Mouse (Mus musculus) common myeloid progenitor, adult 5-6 weeks (primary cell): ENCODE measurements around the gene Tpi1. TPM values are rescaled to one million over a fixed set of nuclear protein-coding genes. Genes with fewer than 3 reads are reported as not detected.

Source experiments
- ATAC-seq: replicated peaks from 2 replicates; pipeline ENCODE4 v1.8.0; 2016; ENCODE audit warnings: low read depth, mild to moderate bottlenecking, moderate TSS enrichment, inconsistent platforms; ENCODE audit not compliant: poor library complexity, severe bottlenecking
- total RNA-seq: library from RNA; stranded (forward); fragments of 200-1000, 187-1606 nt; gene quantifications from 2 replicates; pipeline ENCODE4 v1.2.3, GENCODE M21; 2017

Tpi1 gene
- total RNA-seq, 1 experiment from 2014 or later = 197 TPM

DNA sequence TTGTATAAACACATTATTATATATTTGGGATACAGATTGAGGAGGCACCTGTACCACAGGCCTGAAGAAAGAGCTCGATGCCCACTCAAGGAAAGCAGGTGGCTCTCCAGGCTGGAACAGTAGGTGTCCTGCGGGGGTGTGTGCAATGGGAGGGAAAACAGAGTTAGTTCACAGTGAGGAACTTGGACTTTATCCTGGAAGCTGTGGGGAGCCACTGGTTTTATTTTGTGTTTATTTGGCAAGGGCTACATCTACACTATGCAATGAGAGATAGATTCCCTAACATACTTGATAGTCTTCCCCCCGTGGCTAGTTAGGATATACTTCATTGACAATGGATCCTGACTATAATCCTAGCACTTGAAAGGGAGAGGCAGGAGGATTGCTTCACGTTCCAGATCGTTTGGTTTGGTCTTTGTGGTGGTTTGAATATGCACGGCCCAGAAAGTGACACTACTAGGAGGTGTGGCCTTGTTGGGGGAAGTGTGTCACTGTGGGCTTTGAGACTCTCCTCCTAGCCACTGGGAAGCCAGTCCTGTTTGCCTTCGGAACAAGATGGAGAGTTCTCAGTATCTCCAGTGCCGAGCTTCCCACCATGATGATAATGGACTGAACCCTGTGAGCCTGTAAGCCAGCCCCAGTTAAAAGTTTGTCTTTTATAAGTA lies 27.2 kb downstream of the Tpi1 start:
- ATAC-seq = peak; percentile 91

DNA sequence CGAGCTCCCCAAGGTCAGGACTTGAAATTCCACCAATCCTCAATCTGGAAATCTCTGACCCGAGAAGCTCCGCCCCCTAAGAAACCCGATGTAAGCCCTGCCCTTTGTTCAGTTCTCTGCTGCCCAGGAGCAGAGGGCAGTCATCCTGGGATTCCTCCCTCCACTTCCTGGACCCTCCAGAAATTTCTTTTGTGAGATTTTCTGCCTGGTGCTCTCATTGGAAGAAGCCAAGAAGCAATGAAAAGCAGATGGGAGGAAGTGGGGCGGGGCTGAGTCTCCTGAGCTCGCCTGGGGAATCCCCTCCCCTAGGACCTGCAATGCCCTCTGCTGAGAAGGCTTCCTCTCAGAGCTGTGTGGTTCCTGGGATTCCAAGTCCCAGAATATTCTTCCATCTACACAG lies 31.7 kb downstream of the Tpi1 start:
- ATAC-seq = peak; percentile 47

GRCm38 (mm10) chr6:124780917-124781316 lies 33.2 kb downstream of the Tpi1 start:
- no peak for ATAC-seq

- ATAC-seq = no peak
These were observed 34.1 kb downstream of the Tpi1 start for GRCm38 (mm10) chr6:124779984-124780416.

DNA sequence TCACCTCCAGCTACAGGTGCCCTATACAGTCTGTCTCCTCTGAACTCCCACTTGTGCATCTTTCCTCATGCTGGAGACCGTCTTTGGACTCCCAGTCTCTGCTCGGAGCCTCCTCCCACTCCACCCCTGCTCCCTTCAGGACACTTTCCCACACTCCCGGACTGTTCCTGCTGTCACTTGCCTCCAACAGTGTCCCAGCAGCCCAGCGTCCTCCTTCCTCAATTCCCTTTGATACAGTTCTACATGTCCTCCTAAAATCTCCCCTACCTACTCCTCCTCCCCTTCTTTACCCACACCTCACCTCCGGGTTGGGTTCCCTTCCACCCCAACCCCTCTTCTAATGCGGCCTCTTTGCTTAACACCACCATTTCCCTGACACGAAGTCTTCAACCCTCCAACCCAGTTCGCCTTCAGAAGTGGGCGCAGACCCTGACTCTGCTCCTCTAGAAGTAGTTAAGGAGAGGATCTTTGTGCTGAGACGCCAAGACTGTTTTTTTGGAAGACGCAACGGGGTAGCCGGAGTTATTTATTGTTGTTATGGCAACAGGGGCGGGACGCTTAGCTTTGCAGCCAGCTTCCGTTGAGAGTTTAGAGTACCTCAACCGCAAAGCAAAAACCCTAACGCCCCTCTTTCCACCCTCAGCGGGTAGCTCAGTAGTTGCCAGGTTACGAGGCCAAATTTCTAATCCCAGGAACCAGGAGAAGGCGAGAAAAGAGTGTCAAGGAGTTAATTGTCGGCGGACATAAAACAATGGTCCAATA lies 34.7 kb downstream of the Tpi1 start, which contains the start of gene Lrrc23:
Gene Lrrc23, minus strand, starts transcription at position 506 of the 762 bp plus-strand sequence.
- peak; percentile 92 for ATAC-seq

DNA sequence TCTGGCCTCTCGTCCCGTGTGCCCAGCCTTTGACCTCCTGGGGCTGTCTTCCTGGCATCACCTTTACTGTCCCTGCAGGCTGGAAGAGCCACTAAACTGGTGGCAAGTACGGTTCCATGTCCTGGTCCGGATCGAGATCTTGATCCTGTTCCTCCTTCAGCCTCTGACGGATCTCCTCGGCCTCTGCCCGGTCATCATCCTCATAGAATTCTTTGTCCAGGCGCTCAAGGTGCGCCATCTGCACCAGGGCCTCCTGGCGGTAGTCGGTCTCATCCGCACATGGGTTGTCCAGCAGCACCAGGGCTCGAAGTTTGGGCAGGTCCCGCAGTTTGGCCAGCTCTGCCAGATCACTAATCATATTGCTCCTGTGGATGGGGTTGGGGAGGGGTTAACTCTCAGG lies 43.6 kb downstream of the Tpi1 start:
- ATAC-seq = no peak

DNA sequence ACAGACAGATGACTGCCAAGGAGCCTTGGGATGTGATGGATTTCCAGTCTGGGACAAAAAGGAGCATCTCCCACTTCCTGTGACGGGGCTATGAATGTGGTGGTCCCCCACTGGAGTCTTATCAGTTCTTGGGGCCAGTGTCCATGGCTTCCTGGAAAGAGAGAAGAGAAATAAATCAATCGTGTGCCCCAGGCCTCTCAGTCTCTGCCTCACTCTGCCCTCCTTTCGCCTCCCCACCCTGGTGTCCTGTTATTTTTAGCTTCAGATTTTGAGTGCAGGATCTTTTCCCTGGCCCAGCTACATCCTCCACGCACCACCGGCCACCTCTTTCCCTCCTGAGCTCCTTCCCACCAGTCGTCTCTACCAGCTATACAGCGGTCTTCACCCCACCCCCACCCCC lies 44.1 kb downstream of the Tpi1 start:
- no peak for ATAC-seq

- peak; percentile 52 for ATAC-seq
These were observed 44.9 kb downstream of the Tpi1 start, which contains the start of gene Eno2 for GRCm38 (mm10) chr6:124769101-124769765. Gene Eno2, minus strand, starts transcription at chr6:124769673.

DNA sequence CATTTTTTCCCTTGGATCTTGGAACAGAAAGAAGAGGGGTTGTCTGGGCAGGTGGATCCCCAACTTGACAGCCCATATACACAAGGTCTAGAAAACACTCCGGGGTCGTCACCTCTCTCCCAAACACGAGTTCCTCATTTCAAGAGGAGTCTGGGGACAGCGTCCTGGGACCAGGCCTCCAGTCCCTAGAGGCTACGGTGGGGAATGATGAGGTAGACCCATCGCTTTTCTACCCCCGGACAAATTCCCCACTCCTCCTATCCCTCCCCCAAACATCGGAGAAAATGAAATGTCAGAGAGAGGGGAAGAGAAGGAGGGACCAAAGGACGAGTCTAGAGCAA lies 45.4 kb downstream of the Tpi1 start:
- ATAC-seq = peak; percentile 46

DNA sequence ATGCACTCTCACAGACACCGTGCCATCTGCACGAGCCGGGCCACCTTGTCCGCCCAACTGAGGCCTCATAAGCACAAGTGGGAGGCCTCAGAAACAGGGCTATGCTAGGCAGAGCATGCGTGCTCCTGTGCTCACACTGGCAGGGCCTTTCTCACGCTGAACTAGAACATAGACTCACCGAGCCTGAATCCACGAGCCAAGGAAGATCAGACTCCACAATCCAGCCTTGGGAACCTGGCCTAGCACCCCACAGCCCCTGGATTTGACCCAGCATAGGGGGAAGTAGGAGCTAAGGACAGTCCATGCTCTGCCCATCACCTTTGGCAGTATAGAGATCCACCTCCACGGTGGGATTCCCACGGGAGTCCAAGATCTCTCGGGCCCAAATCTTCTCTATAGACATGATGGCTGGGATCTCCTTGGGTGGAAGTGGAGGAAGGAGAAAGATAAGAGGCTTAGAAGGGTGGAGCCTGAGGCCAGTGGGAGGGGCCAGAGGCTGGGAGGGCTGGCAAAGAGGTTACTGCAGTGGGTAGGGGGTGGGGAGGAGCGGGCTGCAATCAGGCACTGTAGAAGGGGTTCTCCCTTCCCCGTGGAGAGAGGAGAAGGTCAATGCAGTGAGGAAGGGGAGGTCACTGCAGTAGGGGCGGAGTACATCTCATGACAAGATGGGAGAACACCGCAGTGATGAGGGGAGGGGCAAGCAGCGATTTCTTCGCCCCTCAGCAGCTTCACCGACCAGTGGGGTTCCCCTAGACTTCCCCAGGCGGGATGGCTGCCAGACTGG lies 46.0 kb downstream of the Tpi1 start:
- peak; percentile 36; the same call in 1 of the 2 replicates for ATAC-seq

- no peak for ATAC-seq
These were observed 46.6 kb downstream of the Tpi1 start for GRCm38 (mm10) chr6:124767536-124767919.

DNA sequence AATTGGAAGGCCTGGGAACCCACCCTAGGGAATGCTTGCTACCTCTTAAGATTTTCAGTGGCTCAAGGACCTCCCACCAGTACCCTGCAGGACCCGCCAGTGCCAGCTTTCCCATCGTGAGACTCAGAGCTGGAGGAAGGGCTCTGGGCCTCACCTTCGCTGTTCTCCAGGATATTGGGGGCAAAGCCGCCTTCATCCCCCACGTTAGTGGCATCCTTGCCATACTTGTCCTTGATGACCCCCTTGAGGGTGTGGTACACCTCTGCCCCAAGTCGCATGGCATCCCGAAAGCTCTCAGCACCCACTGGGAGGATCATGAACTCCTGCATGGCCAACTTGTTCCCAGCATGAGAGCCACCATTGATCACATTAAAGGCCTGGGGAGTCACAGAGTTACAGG lies 48.1 kb downstream of the Tpi1 start:
- ATAC-seq = no peak

Other genes starting within 250 kb of the Tpi1 start
- not detected in 2 replicates for gene C1rb, start 244.0 kb downstream of the Tpi1 start, total RNA-seq
- gene C1s2, start 178.2 kb downstream of the Tpi1 start, total RNA-seq = 0.23 TPM in 1 of 2 replicates, not detected in the other
- 31.5 and 34.1 TPM in 2 replicates for gene Lpcat3, start 151.3 kb downstream of the Tpi1 start, total RNA-seq
- 222 and 280 TPM in 2 replicates for gene Emg1, start 102.1 kb downstream of the Tpi1 start, total RNA-seq
- 402 and 404 TPM in 2 replicates for gene Phb2, start 102.0 kb downstream of the Tpi1 start, total RNA-seq
- gene Ptpn6, start 75.6 kb downstream of the Tpi1 start, total RNA-seq = 235 and 315 TPM in 2 replicates
- gene Grcc10, start 72.9 kb downstream of the Tpi1 start, total RNA-seq = 112 and 129 TPM in 2 replicates
- not detected in 2 replicates for gene Gm45234, start 58.3 kb downstream of the Tpi1 start, total RNA-seq
- 4.6 and 6.7 TPM in 2 replicates for gene Atn1, start 57.8 kb downstream of the Tpi1 start, total RNA-seq
- 0.46 TPM in 1 of 2 replicates, not detected in the other for gene Eno2, start 44.6 kb downstream of the Tpi1 start, total RNA-seq
- not detected in 2 replicates for gene Lrrc23, start 34.6 kb downstream of the Tpi1 start, total RNA-seq
- 1.1 and 3.8 TPM in 2 replicates for gene Spsb2, start 5.6 kb downstream of the Tpi1 start, total RNA-seq
- 76.5 and 84.3 TPM in 2 replicates for gene Usp5, start 15.2 kb upstream of the Tpi1 start, total RNA-seq
- gene Cdca3, start 15.3 kb upstream of the Tpi1 start, total RNA-seq = 73.5 and 92.1 TPM in 2 replicates
- not detected in 2 replicates for gene Gnb3, start 26.0 kb upstream of the Tpi1 start, total RNA-seq
- gene P3h3, start 43.5 kb upstream of the Tpi1 start, total RNA-seq = 8.3 and 8.7 TPM in 2 replicates
- gene Gpr162, start 49.7 kb upstream of the Tpi1 start, total RNA-seq = 0.24 and 0.32 TPM in 2 replicates
- gene Cd4, start 73.9 kb upstream of the Tpi1 start, total RNA-seq = 0.73 TPM in 2 replicates
- gene Lag3, start 97.4 kb upstream of the Tpi1 start, total RNA-seq = 0.82 and 1.6 TPM in 2 replicates
- 40.3 and 71.3 TPM in 2 replicates for gene Ptms, start 105.8 kb upstream of the Tpi1 start, total RNA-seq
- gene Mlf2, start 117.1 kb upstream of the Tpi1 start, total RNA-seq = 54.9 and 61.1 TPM in 2 replicates
- gene Cops7a, start 151.2 kb upstream of the Tpi1 start, total RNA-seq = 45.6 and 48.1 TPM in 2 replicates
- gene Pianp, start 182.4 kb upstream of the Tpi1 start, total RNA-seq = not detected in 2 replicates
- 19.7 and 27.0 TPM in 2 replicates for gene Zfp384, start 194.8 kb upstream of the Tpi1 start, total RNA-seq
- gene Ing4, start 225.5 kb upstream of the Tpi1 start, total RNA-seq = 52.8 and 69.9 TPM in 2 replicates
- gene Acrbp, start 235.4 kb upstream of the Tpi1 start, total RNA-seq = 2.3 and 5.4 TPM in 2 replicates